Mouse (Mus musculus) thymus, adult 2 months (tissue): ENCODE data around the gene Sdhaf1.

Experiments
- CTCF ChIP-seq: fragments of 200-500 bp; IDR thresholded peaks from 2 replicates; pipeline ENCODE4 v1.5.1; 2012; ENCODE audit warnings: mild to moderate bottlenecking, control low read depth, low read length, moderate library complexity, borderline replicate concordance; ENCODE audit not compliant: control insufficient read depth, poor library complexity, insufficient read depth; ENCODE audit errors: extremely low read depth
- POLR2A ChIP-seq: fragments of 200-500 bp; IDR thresholded peaks from 2 replicates; pipeline ENCODE4 v1.6.1; 2012; ENCODE audit warnings: mild to moderate bottlenecking, low read length, control low read depth, moderate library complexity; ENCODE audit not compliant: control insufficient read depth, poor library complexity, insufficient read depth; ENCODE audit errors: extremely low read depth

GRCm38 (mm10) chr7:30321539-30322284 lies 2.0 kb downstream of the Sdhaf1 start, which contains the start of gene E130208F15Rik:
- TF ChIP-seq CTCF (peak; percentile 50; the same call in 1 of the 2 replicates), POLR2A (no peak)
